Mouse (Mus musculus) forebrain, postnatal 0 days (tissue): ENCODE data around the gene Ier5l. TPM values are rescaled to one million over a fixed set of nuclear protein-coding genes. Genes with fewer than 3 reads are reported as not detected.

Source experiments
- ATAC-seq: fragments of 200-750 bp; cut with Nextera tagmentation; 2 replicates; pipeline ENCODE4 v1.8.0; 2017; ENCODE audit warnings: mild to moderate bottlenecking, moderate library complexity
- DNase-seq: peaks from one replicate; pipeline ENCODE4 v3.0.0-alpha.2; 2015
- H3K27ac ChIP-seq: fragments of 300-500 bp; sonication (generic); 2 replicates; pipeline ENCODE4 v1.5.1; 2014; ENCODE audit warnings: low read depth, mild to moderate bottlenecking, antibody characterized with exemption, low read length, moderate library complexity, mixed read lengths
- H3K27me3 ChIP-seq: fragments of 300-500 bp; sonication (generic); 2 replicates; pipeline ENCODE4 v1.6.1; 2014; ENCODE audit warnings: mild to moderate bottlenecking, low read length, mixed read lengths; ENCODE audit not compliant: insufficient read depth
- H3K36me3 ChIP-seq: fragments of 300-500 bp; sonication (generic); 2 replicates; pipeline ENCODE4 v1.6.1; 2014; ENCODE audit warnings: mild to moderate bottlenecking, moderate library complexity; ENCODE audit not compliant: insufficient read depth
- H3K4me1 ChIP-seq: fragments of 300-500 bp; sonication (generic); 2 replicates; pipeline ENCODE4 v1.6.1; 2014; ENCODE audit warnings: antibody characterized with exemption; ENCODE audit not compliant: insufficient read depth
- H3K4me2 ChIP-seq: fragments of 300-500 bp; sonication (generic); 2 replicates; pipeline ENCODE4 v1.6.1; 2014; ENCODE audit warnings: low read depth, mild to moderate bottlenecking, moderate library complexity
- H3K4me3 ChIP-seq: fragments of 300-500 bp; sonication (generic); 2 replicates; pipeline ENCODE4 v1.5.1; 2014; ENCODE audit warnings: low read depth, low read length, mixed read lengths
- H3K9ac ChIP-seq: fragments of 300-500 bp; sonication (generic); 2 replicates; pipeline ENCODE4 v1.6.1; 2014; ENCODE audit warnings: mild to moderate bottlenecking
- H3K9me3 ChIP-seq: fragments of 300-500 bp; sonication (generic); 2 replicates; pipeline ENCODE4 v1.6.1; 2016; ENCODE audit warnings: low read length
- CTCF ChIP-seq: sonication (generic); IDR thresholded peaks from 2 replicates; pipeline ENCODE4 v1.5.1; 2016; ENCODE audit warnings: antibody characterized with exemption, control low read depth, low read depth
- WGBS: fragments of 180-500 bp; shearing (Covaris S2); extraction: QIAGEN DNeasy Blood & Tissue Kit; methylation state at CpG from one replicate; pipeline ENCODE4 v1.1.7; 2014; 5-methylcytosine and 5-hydroxymethylcytosine counted together
- polyA plus RNA-seq: library from polyadenylated mRNA; unstranded; fragments of >200 nt; fragmentation: Nextera tagmentation; extraction: Ambion mirVana; gene quantifications from 2 replicates; pipeline ENCODE4 v1.2.1, GENCODE M21; 2015
- total RNA-seq: library from RNA; depleted of rRNA; stranded (reverse); fragments of >200 nt; gene quantifications from 2 replicates; pipeline ENCODE4 v1.2.3, GENCODE M21; 2014; rRNA removed

Gene Ier5l
- total RNA-seq (17.7 and 19.9 TPM in 2 replicates), polyA plus RNA-seq (4.0 and 6.2 TPM in 2 replicates)

GRCm38 (mm10) chr2:30474039-30474438, at the start of gene Ier5l:
Gene Ier5l (minus strand): TSS chr2:30474219.
- H3K9me3 ChIP-seq: no peaks in the 10 kb centered on the region
- no peaks in the 10 kb centered on the region for H3K27me3 ChIP-seq
- peak within 1 kb of the TSS; percentile 69 for H3K4me3 ChIP-seq
- H3K4me2 ChIP-seq: peak within 1 kb of the TSS; percentile 91
- peak within 1 kb of the TSS; percentile 82 for H3K9ac ChIP-seq
- peak; percentile 90 for ATAC-seq
- peak within 1 kb of the TSS; percentile 87 for H3K27ac ChIP-seq
- peak; percentile 96 for DNase-seq
- under 1% methylated on average over 37 of the region's 37 CpGs for WGBS
- no peaks in the 10 kb centered on the region for H3K36me3 ChIP-seq
- H3K4me1 ChIP-seq: peaks cover 14% of the 10 kb centered on the region
- 0 out of 2 replicates have a peak, but pooled peaks have one; percentile 14 for TF ChIP-seq CTCF

- no peaks in the 10 kb centered on the region for H3K36me3 ChIP-seq
- no peak for DNase-seq
- ATAC-seq: no peak
- no peaks in the 10 kb centered on the region for H3K4me1 ChIP-seq
- H3K9ac ChIP-seq: no peak overlapping the region
- H3K9me3 ChIP-seq: no peaks in the 10 kb centered on the region
- H3K4me2 ChIP-seq: no peak overlapping the region
- WGBS: 81% methylated on average over 8 of the region's 8 CpGs
- no peaks in the 10 kb centered on the region for H3K27me3 ChIP-seq
- H3K4me3 ChIP-seq: no peak overlapping the region
- H3K27ac ChIP-seq: no peak overlapping the region
- no peak for TF ChIP-seq CTCF
Observed at GRCm38 (mm10) chr2:30523727-30524126, 49.7 kb upstream of the Ier5l start.

GRCm38 (mm10) chr2:30510711-30511380, 36.8 kb upstream of the Ier5l start:
- peak; percentile 53 for DNase-seq
- ATAC-seq: peak; percentile 82
- no peak overlapping the region for H3K27ac ChIP-seq
- H3K4me2 ChIP-seq: no peak overlapping the region
- WGBS: 38% methylated on average over 16 of the region's 16 CpGs
- H3K4me3 ChIP-seq: no peak overlapping the region
- H3K36me3 ChIP-seq: no peaks in the 10 kb centered on the region
- H3K9me3 ChIP-seq: no peaks in the 10 kb centered on the region
- no peak overlapping the region for H3K9ac ChIP-seq
- H3K27me3 ChIP-seq: no peaks in the 10 kb centered on the region
- no peaks in the 10 kb centered on the region for H3K4me1 ChIP-seq
- TF ChIP-seq CTCF: no peak

GRCm38 (mm10) chr2:30507138-30507727, 33.2 kb upstream of the Ier5l start:
- no peak for TF ChIP-seq CTCF
- ATAC-seq: no peak
- DNase-seq: no peak
- Histone ChIP-seq H3K27me3 (no peaks in the 10 kb centered on the region), H3K4me1 (no peaks in the 10 kb centered on the region), H3K36me3 (no peaks in the 10 kb centered on the region), H3K4me2 (no peak overlapping the region), H3K27ac (no peak overlapping the region), H3K9ac (no peak overlapping the region), H3K4me3 (no peak overlapping the region), H3K9me3 (no peaks in the 10 kb centered on the region)
- WGBS: 62% methylated on average over 11 of the region's 11 CpGs

- no peak overlapping the region for H3K4me3 ChIP-seq
- H3K9me3 ChIP-seq: no peaks in the 10 kb centered on the region
- WGBS: 40% methylated on average over 21 of the region's 23 CpGs
- TF ChIP-seq CTCF: no peak
- DNase-seq: peak; percentile 74
- no peaks in the 10 kb centered on the region for H3K36me3 ChIP-seq
- H3K9ac ChIP-seq: 0 out of 2 replicates have a peak overlapping the region, but pooled peaks have one; percentile 0
- H3K27ac ChIP-seq: peak overlapping the region; percentile 71
- H3K27me3 ChIP-seq: no peaks in the 10 kb centered on the region
- H3K4me2 ChIP-seq: no peak overlapping the region
- peak; percentile 87 for ATAC-seq
- no peaks in the 10 kb centered on the region for H3K4me1 ChIP-seq
Observed at GRCm38 (mm10) chr2:30503677-30504621, 29.9 kb upstream of the Ier5l start.

- ATAC-seq: no peak
- no peaks in the 10 kb centered on the region for H3K9me3 ChIP-seq
- no peak for DNase-seq
- H3K4me2 ChIP-seq: no peak overlapping the region
- H3K9ac ChIP-seq: no peak overlapping the region
- no peak for TF ChIP-seq CTCF
- H3K27ac ChIP-seq: no peak overlapping the region
- 80% methylated on average over 7 of the region's 7 CpGs for WGBS
- no peaks in the 10 kb centered on the region for H3K36me3 ChIP-seq
- H3K27me3 ChIP-seq: no peaks in the 10 kb centered on the region
- H3K4me3 ChIP-seq: no peak overlapping the region
- H3K4me1 ChIP-seq: no peaks in the 10 kb centered on the region
Observed at GRCm38 (mm10) chr2:30501701-30502100, 27.7 kb upstream of the Ier5l start.
